Comparison of ENCODE assay signal across 8 mouse cellular contexts in the genomic region with DNA sequence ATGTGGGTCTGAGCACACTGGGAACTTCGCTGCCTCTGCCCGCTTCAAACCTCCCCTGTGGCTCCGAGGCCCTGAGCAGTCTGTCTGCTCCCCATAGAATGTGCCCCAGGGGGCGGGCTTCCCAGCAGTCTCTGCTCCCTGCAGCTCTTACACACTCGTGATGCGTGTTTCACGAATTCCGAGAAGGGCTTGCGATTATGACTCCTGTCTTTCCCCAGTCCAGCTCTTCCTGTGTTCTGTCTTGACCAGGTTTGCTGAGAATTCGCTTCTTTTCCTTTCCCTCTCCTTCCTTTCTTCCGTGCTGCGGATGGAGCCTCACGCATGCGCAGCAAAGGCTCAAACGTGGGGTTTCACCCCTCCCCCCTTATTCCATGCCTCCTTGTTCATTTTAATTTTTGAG. TPM values are rescaled to one million over a fixed set of nuclear protein-coding genes. Genes with fewer than 3 reads are reported as not detected.
A peak's percentile ranks its signal among the peaks of the same experiment; 100 is the strongest.
DNase-seq lines count a peak whose midpoint lies in the region; ATAC-seq and TF ChIP-seq lines count a peak whose summit lies in the region.

No protein-coding gene starts in this region.

- TF ChIP-seq CTCF in spleen, adult 2 months (IDR thresholded peaks at IDR 0.05; ENCODE audit: extremely low read depth, insufficient read depth, insufficient read length, insufficient replicate concordance) = no peak

- no peak overlapping the region for H3K9ac ChIP-seq in heart, embryonic 12.5 days

- no peak for TF ChIP-seq POLR2A in spleen, adult 2 months (IDR thresholded peaks at IDR 0.05; ENCODE audit: low read depth, low read length)

- ATAC-seq in heart, embryonic 12.5 days (ENCODE audit: insufficient number of reproducible peaks, low FRiP score) = no peak

- H3K4me3 ChIP-seq in spleen, adult 2 months (ENCODE audit: extremely low read depth, insufficient read depth, insufficient read length) = peak overlapping the region; percentile 26
- peak overlapping the region; percentile 13 for H3K4me3 ChIP-seq in heart, embryonic 12.5 days

- DNase-seq in heart, adult 11 months = peak; percentile 72
- DNase-seq in heart, adult 8-10 months (ENCODE audit: low spot score) = no peak
- DNase-seq in spleen, adult 2 months (ENCODE audit: low read depth in 1 of 2, low spot score in 2 of 2) = peak in 1 of 2 experiments; percentile 2
- DNase-seq in spleen, adult 12 weeks (ENCODE audit: low spot score) = no peak
- DNase-seq in liver = peak; percentile 45
- peak; percentile 48 for DNase-seq in thymus, postnatal 4 days
- DNase-seq in ovary, postnatal 14 days (ENCODE audit: low spot score) = no peak

- no peaks in the 10 kb centered on the region for H3K27me3 ChIP-seq in spleen, adult 2 months (ENCODE audit: control insufficient read depth, insufficient read depth, low read length)
- H3K27me3 ChIP-seq in heart, embryonic 12.5 days (replicated peaks) = no peaks in the 10 kb centered on the region

- peak overlapping the region; percentile 22 for H3K4me2 ChIP-seq in heart, embryonic 12.5 days

- H3K9me3 ChIP-seq in heart, embryonic 12.5 days (replicated peaks) = no peaks in the 10 kb centered on the region

- WGBS in spleen, adult 2 months = 79% methylated on average over 15 of the region's 15 CpGs
- WGBS in heart, embryonic 12.5 days = 54% methylated on average over 15 of the region's 15 CpGs

- peaks cover 8% of the 10 kb centered on the region for H3K36me3 ChIP-seq in spleen, adult 2 months (ENCODE audit: control insufficient read depth, insufficient read depth, low read length)
- peaks cover 16% of the 10 kb centered on the region for H3K36me3 ChIP-seq in heart, embryonic 12.5 days

- no peak overlapping the region for H3K27ac ChIP-seq in spleen, adult 2 months (ENCODE audit: insufficient read depth, low read length)
- no peak overlapping the region for H3K27ac ChIP-seq in heart, embryonic 12.5 days (ENCODE audit: poor library complexity, severe bottlenecking)

- H3K4me1 ChIP-seq in spleen, adult 2 months (ENCODE audit: control insufficient read depth, insufficient read depth, insufficient read length) = no peaks in the 10 kb centered on the region
- peaks cover 48% of the 10 kb centered on the region for H3K4me1 ChIP-seq in heart, embryonic 12.5 days (replicated peaks)

RNA-seq across cellular contexts. Expression of a gene that starts 54.1 kb away (rescaled TPM):
- 10 to 100 TPM in 3 of 4 experiments, 1 to 10 TPM in 1; 8.9 to 12.8 (median 11.6) TPM for total RNA-seq in heart, adult 8-10 months (2022)
- polyA plus RNA-seq in spleen, adult 2 months (2012; rRNA removed) = 20.5 and 22.6 TPM in 2 replicates
- 14.9 and 21.1 TPM in 2 replicates for polyA plus RNA-seq in heart, embryonic 12.5 days (2016; fragmentation: Nextera tagmentation; extraction: Ambion mirVana)

RNA-seq across cellular contexts. Expression of a gene that starts 54.5 kb away (rescaled TPM):
- total RNA-seq in heart, adult 8-10 months (2022) = 10 to 100 TPM; 14.5 to 23.5 (median 16.9) TPM
- 6.4 and 12.9 TPM in 2 replicates for polyA plus RNA-seq in spleen, adult 2 months (2012; rRNA removed)
- polyA plus RNA-seq in heart, embryonic 12.5 days (2016; fragmentation: Nextera tagmentation; extraction: Ambion mirVana) = 22.5 and 22.9 TPM in 2 replicates

Comparison
In these comparisons a context has a peak if more than half of its experiments do, and no peak if none do; other contexts are left out.
1. DNase-seq: peak in heart, adult 11 months (single experiment), liver (single experiment) and thymus, postnatal 4 days (single experiment); none in heart, adult 8-10 months (single experiment), spleen, adult 12 weeks (single experiment) and ovary, postnatal 14 days (single experiment).